Mouse (Mus musculus) embryonic facial prominence, embryonic 13.5 days (tissue): ENCODE measurements at regions not wholly inside any gene's neighbourhood (a gene's known extent, or its start where the extent isn't known, plus 50 kb on each side); places are given as distances from the start of the nearest gene placed in this dataset.

Experiments
- ATAC-seq: fragments of 200-750 bp; cut with Nextera tagmentation; 2 replicates; pipeline ENCODE4 v1.8.0; 2017; ENCODE audit warnings: low read depth; ENCODE audit not compliant: insufficient number of reproducible peaks, insufficient read depth, low FRiP score, low TSS enrichment
- H3K27ac ChIP-seq: fragments of 300-500 bp; sonication (generic); 2 replicates; pipeline ENCODE4 v1.5.1; 2015; ENCODE audit warnings: moderate library complexity, mild to moderate bottlenecking, inconsistent platforms
- H3K27me3 ChIP-seq: fragments of 300-500 bp; sonication (generic); 2 replicates; pipeline ENCODE4 v1.6.1; 2015; ENCODE audit warnings: mild to moderate bottlenecking, inconsistent platforms
- H3K36me3 ChIP-seq: fragments of 300-500 bp; sonication (generic); 2 replicates; pipeline ENCODE4 v1.6.1; 2015; ENCODE audit warnings: mild to moderate bottlenecking, inconsistent platforms
- H3K4me1 ChIP-seq: fragments of 300-500 bp; sonication (generic); 2 replicates; pipeline ENCODE4 v1.6.1; 2015; ENCODE audit warnings: inconsistent platforms
- H3K4me2 ChIP-seq: fragments of 300-500 bp; sonication (generic); 2 replicates; pipeline ENCODE4 v1.6.1; 2015; ENCODE audit warnings: moderate library complexity, mild to moderate bottlenecking, inconsistent platforms
- H3K4me3 ChIP-seq: fragments of 300-500 bp; sonication (generic); 2 replicates; pipeline ENCODE4 v1.5.1; 2015; ENCODE audit warnings: mild to moderate bottlenecking, inconsistent platforms
- H3K9ac ChIP-seq: fragments of 300-500 bp; sonication (generic); 2 replicates; pipeline ENCODE4 v1.6.1; 2015; ENCODE audit warnings: mild to moderate bottlenecking, inconsistent platforms
- H3K9me3 ChIP-seq: fragments of 300-500 bp; sonication (generic); 2 replicates; pipeline ENCODE4 v1.6.1; 2016; ENCODE audit warnings: inconsistent platforms
- WGBS: fragments of 180-500 bp; shearing (Covaris S2); methylation state at CpG from one replicate; pipeline ENCODE4 v1.1.7; 2015; ENCODE audit warnings: mixed read lengths; 5-methylcytosine and 5-hydroxymethylcytosine counted together

DNA sequence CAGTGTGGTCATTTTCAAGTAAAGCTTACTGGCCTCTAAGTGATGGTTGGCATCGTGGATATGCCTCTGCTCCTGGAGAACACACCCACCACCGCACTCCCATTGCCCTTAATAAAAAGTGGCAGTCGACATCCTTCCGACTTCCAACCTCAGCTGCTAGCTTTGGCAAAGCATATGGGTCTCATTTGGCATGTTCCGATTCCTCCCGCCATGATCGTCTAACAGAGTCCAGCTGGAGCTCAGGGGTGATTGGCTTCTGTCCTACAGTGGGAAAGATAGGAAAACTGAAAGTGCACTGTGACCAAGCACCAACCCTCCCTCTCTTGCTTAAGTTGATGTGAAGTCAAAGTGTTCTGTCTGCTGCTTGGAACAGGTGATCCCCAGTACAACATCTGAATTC lies 404.8 kb upstream of the Atp11b start:
- WGBS = 21% methylated on average over 7 of the region's 7 CpGs
- no peak overlapping the region for H3K27ac ChIP-seq
- ATAC-seq = 0 out of 2 replicates have a peak, but pooled peaks have one; percentile 26
- H3K27me3 ChIP-seq = no peaks in the 10 kb centered on the region
- no peak overlapping the region for H3K9ac ChIP-seq
- H3K4me3 ChIP-seq = no peak overlapping the region
- no peaks in the 10 kb centered on the region for H3K9me3 ChIP-seq
- peak overlapping the region; percentile 11; the same call in 1 of the 2 replicates for H3K4me2 ChIP-seq
- no peaks in the 10 kb centered on the region for H3K36me3 ChIP-seq
- 0 out of 2 replicates have a peak, but pooled peaks cover 4% of the 10 kb centered on the region for H3K4me1 ChIP-seq

DNA sequence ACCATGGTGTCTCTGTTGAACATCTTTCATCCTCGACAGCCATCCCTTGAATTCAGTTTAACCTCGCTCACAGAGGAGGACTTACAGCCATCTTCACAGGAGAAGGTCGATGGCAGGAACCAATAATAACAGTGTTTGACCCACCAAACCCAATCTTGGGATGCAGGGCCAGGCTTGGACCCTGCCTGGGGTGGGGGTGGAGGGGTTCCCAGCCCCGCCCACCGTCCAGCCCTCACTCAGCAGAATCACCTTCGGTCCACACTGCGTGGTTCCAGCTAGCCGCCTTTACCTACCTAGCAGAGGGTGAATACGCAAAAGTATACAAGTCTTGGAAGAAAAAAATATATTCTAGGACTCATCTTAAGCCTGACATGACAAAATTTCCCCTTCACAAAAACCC lies 400.5 kb upstream of the Atp11b start:
- H3K27me3 ChIP-seq = no peaks in the 10 kb centered on the region
- H3K9ac ChIP-seq = no peak overlapping the region
- H3K27ac ChIP-seq = no peak overlapping the region
- H3K9me3 ChIP-seq = no peaks in the 10 kb centered on the region
- H3K4me2 ChIP-seq = no peak overlapping the region
- WGBS = 91% methylated on average over 9 of the region's 9 CpGs
- 0 out of 2 replicates have a peak, but pooled peaks have one; percentile 70 for ATAC-seq
- H3K4me3 ChIP-seq = no peak overlapping the region
- 0 out of 2 replicates have a peak, but pooled peaks cover 3% of the 10 kb centered on the region for H3K4me1 ChIP-seq
- no peaks in the 10 kb centered on the region for H3K36me3 ChIP-seq

DNA sequence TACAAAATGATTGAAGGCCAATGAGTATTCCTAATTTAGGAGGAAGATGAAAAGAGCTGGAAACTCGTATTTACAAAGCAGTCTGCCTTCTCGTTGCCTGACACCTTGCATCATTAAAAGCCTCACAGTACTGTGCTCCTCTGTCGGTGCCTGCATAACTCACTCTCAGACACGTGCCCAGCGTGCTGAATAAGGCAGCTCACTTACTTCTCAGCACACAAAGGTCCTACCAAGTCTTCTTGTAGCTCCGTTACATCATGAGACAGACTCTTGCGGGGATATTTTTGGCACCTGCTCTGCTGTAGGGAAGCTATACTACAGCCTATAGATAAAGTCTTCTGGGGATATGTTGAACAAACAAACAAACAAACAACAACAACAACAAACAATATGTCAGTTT lies 400.0 kb upstream of the Atp11b start:
- Histone ChIP-seq H3K27ac (no peak overlapping the region), H3K9ac (no peak overlapping the region), H3K4me2 (no peak overlapping the region), H3K36me3 (no peaks in the 10 kb centered on the region), H3K27me3 (no peaks in the 10 kb centered on the region), H3K4me3 (no peak overlapping the region), H3K4me1 (no peaks in the 10 kb centered on the region), H3K9me3 (no peaks in the 10 kb centered on the region)
- WGBS = 78% methylated on average over 7 of the region's 7 CpGs
- ATAC-seq = no peak

- H3K9ac ChIP-seq = no peak overlapping the region
- no peaks in the 10 kb centered on the region for H3K4me1 ChIP-seq
- H3K9me3 ChIP-seq = no peaks in the 10 kb centered on the region
- ATAC-seq = no peak
- no peaks in the 10 kb centered on the region for H3K36me3 ChIP-seq
- no peak overlapping the region for H3K27ac ChIP-seq
- WGBS = 60% methylated on average over 5 of the region's 5 CpGs
- H3K4me3 ChIP-seq = no peak overlapping the region
- H3K27me3 ChIP-seq = no peaks in the 10 kb centered on the region
- no peak overlapping the region for H3K4me2 ChIP-seq
These were observed 399.6 kb upstream of the Atp11b start for GRCm38 (mm10) chr3:35354356-35354755.

DNA sequence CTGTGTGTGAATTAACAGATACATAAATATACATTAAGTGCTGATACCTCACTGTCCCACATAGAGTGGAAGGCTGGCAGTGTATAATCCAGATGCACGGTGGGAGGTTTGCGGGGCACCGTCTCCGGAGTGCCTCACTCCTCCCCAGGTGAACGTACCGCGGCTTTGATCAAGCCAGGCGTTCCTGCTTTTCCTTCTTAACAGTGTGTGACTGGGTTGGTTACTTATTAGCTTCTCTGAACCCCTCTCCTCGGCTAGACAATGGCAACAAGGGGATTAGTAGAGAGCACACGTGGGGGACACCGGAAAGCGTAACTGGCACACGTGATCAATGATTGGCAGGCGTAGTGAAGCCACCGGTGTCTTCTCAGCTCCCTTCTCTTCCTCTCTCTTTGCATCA lies 396.8 kb upstream of the Atp11b start:
- no peak overlapping the region for H3K4me3 ChIP-seq
- no peaks in the 10 kb centered on the region for H3K36me3 ChIP-seq
- no peak overlapping the region for H3K27ac ChIP-seq
- no peak for ATAC-seq
- no peak overlapping the region for H3K4me2 ChIP-seq
- WGBS = 78% methylated on average over 15 of the region's 15 CpGs
- H3K27me3 ChIP-seq = no peaks in the 10 kb centered on the region
- H3K4me1 ChIP-seq = no peaks in the 10 kb centered on the region
- H3K9ac ChIP-seq = no peak overlapping the region
- H3K9me3 ChIP-seq = no peaks in the 10 kb centered on the region

DNA sequence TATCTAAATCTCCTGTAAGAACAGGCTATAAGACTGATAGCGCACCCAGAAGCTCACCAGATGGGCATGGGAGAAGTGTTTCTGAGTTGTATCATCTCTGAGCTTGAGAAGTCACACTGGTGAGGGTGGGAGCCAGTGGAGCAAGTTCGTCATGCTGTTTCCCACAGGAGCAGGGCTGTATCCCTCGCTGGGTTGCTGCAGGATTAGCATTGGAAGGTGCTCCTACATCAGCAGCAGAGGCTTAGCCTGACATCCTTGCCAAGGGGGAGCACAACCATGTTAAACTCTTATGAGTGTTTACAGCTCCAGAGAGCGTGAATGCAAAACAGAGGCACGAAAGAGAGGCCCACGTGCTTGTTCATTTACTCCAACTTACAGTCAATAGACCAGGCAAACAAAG lies 395.4 kb upstream of the Atp11b start:
- Histone ChIP-seq H3K4me1 (0 out of 2 replicates have a peak, but pooled peaks cover 3% of the 10 kb centered on the region), H3K36me3 (no peaks in the 10 kb centered on the region), H3K4me2 (no peak overlapping the region), H3K9me3 (no peaks in the 10 kb centered on the region), H3K27me3 (no peaks in the 10 kb centered on the region), H3K4me3 (no peak overlapping the region), H3K9ac (no peak overlapping the region), H3K27ac (no peak overlapping the region)
- WGBS = 77% methylated on average over 6 of the region's 6 CpGs
- ATAC-seq = no peak

GRCm38 (mm10) chr3:35359288-35359687 lies 394.6 kb upstream of the Atp11b start:
- 43% methylated on average over 8 of the region's 8 CpGs for WGBS
- no peaks in the 10 kb centered on the region for H3K27me3 ChIP-seq
- no peak overlapping the region for H3K9ac ChIP-seq
- no peak overlapping the region for H3K4me3 ChIP-seq
- 0 out of 2 replicates have a peak, but pooled peaks cover 3% of the 10 kb centered on the region for H3K4me1 ChIP-seq
- H3K9me3 ChIP-seq = no peaks in the 10 kb centered on the region
- H3K36me3 ChIP-seq = no peaks in the 10 kb centered on the region
- no peak for ATAC-seq
- H3K4me2 ChIP-seq = no peak overlapping the region
- no peak overlapping the region for H3K27ac ChIP-seq

- no peaks in the 10 kb centered on the region for H3K36me3 ChIP-seq
- no peaks in the 10 kb centered on the region for H3K9me3 ChIP-seq
- no peak overlapping the region for H3K4me2 ChIP-seq
- no peak overlapping the region for H3K9ac ChIP-seq
- H3K4me1 ChIP-seq = 0 out of 2 replicates have a peak, but pooled peaks cover 3% of the 10 kb centered on the region
- H3K4me3 ChIP-seq = no peak overlapping the region
- no peak overlapping the region for H3K27ac ChIP-seq
- no peaks in the 10 kb centered on the region for H3K27me3 ChIP-seq
- no peak for ATAC-seq
These were observed 393.4 kb upstream of the Atp11b start for GRCm38 (mm10) chr3:35360515-35360914.

DNA sequence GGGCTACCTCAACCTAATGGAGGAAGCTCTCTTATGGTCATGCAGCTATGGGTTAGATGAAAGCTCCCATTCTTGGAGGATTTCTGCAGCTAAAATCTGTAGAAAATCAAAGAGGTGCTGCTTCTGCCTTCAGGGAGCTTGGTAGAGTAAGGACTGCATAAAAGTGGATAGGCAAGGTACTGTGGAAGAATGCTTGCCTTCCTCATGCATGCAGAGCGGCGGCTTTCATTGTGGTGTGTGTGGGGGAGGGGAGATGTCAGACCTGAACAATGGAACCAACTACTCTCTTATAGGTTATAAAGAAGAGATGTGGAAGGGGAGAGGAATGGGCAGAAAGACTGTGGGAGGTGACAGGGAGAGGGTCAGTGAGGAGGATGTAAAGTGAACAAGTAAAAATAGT lies 392.8 kb upstream of the Atp11b start:
- H3K4me2 ChIP-seq = no peak overlapping the region
- H3K4me3 ChIP-seq = no peak overlapping the region
- no peaks in the 10 kb centered on the region for H3K27me3 ChIP-seq
- H3K36me3 ChIP-seq = no peaks in the 10 kb centered on the region
- no peak for ATAC-seq
- 87% methylated on average over 2 of the region's 2 CpGs for WGBS
- H3K9me3 ChIP-seq = no peaks in the 10 kb centered on the region
- H3K4me1 ChIP-seq = 0 out of 2 replicates have a peak, but pooled peaks cover 3% of the 10 kb centered on the region
- no peak overlapping the region for H3K9ac ChIP-seq
- no peak overlapping the region for H3K27ac ChIP-seq

DNA sequence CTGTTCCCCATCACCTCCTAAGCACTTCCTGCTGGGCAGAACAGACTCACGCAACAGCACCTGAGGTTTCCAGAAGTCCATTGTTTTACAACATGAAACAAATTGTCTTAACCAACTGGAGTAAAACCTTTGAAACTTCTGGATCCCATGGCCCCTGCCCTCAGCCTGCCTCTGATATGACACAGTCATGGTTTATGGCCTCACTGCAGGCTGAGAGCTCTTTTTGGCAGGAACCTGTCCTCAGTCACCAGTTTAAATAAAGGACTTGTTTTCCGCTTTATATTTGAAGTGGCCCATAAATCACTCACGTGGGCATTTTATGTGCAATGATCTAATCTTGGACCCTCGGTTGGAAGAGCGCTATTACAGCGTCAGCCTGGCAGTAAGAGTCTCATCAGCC lies 388.5 kb upstream of the Atp11b start:
- WGBS = 90% methylated on average over 6 of the region's 6 CpGs

DNA sequence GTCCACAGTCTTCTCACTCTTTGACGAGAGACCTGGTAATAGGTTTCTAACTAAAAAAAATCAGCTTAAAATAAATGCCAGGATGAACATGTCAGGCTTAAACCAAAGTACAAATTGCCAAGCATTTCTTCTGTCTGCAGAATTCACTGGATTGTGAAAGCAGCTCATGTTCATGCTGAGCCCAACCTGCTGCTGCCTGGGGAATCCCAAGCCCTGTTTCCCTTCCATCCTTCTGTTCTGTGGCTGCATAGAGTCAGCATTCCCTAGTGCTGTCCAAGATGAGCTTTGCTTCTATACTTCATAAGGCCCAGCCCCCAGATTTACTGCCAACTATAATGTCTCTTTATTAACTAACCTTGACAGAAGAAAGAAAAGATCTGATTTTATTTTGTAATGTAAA lies 381.6 kb upstream of the Atp11b start:
- ATAC-seq = no peak
- Histone ChIP-seq H3K4me2 (no peak overlapping the region), H3K4me3 (no peak overlapping the region), H3K27me3 (no peaks in the 10 kb centered on the region), H3K4me1 (no peaks in the 10 kb centered on the region), H3K36me3 (no peaks in the 10 kb centered on the region), H3K9ac (no peak overlapping the region), H3K9me3 (no peaks in the 10 kb centered on the region), H3K27ac (no peak overlapping the region)
- 64% methylated on average over 1 of the region's 1 CpGs for WGBS

More for the DNA sequence above, 388.5 kb upstream of the Atp11b start:
- Histone ChIP-seq H3K9me3 (no peaks in the 10 kb centered on the region), H3K9ac (no peak overlapping the region), H3K27me3 (no peaks in the 10 kb centered on the region), H3K27ac (no peak overlapping the region), H3K4me3 (no peak overlapping the region), H3K4me2 (no peak overlapping the region), H3K4me1 (0 out of 2 replicates have a peak, but pooled peaks cover 3% of the 10 kb centered on the region), H3K36me3 (no peaks in the 10 kb centered on the region)
- no peak for ATAC-seq

GRCm38 (mm10) chr3:35387386-35387785 lies 366.5 kb upstream of the Atp11b start:
- Histone ChIP-seq H3K4me3 (no peak overlapping the region), H3K9me3 (no peaks in the 10 kb centered on the region), H3K27me3 (no peaks in the 10 kb centered on the region), H3K4me2 (no peak overlapping the region), H3K9ac (no peak overlapping the region), H3K27ac (no peak overlapping the region), H3K4me1 (no peaks in the 10 kb centered on the region), H3K36me3 (no peaks in the 10 kb centered on the region)
- no peak for ATAC-seq
- 77% methylated on average over 5 of the region's 5 CpGs for WGBS

- Histone ChIP-seq H3K4me3 (no peak overlapping the region), H3K4me2 (no peak overlapping the region), H3K9me3 (no peaks in the 10 kb centered on the region), H3K27me3 (no peaks in the 10 kb centered on the region), H3K4me1 (no peaks in the 10 kb centered on the region), H3K27ac (no peak overlapping the region), H3K36me3 (no peaks in the 10 kb centered on the region), H3K9ac (no peak overlapping the region)
- no peak for ATAC-seq
- WGBS = 90% methylated on average over 2 of the region's 2 CpGs
These were observed 361.2 kb upstream of the Atp11b start for GRCm38 (mm10) chr3:35392657-35393056.
